Mouse (Mus musculus) ES-E14 (cell line): Measurements from ENCODE around the gene 1500009L16Rik.

Source experiments
- MAFK ChIP-seq: IDR thresholded peaks from 2 replicates; pipeline ENCODE4 v1.6.1; 2014; ENCODE audit warnings: mild to moderate bottlenecking, low read depth, low read length, inconsistent platforms; ENCODE audit not compliant: insufficient read depth
- ZC3H11A ChIP-seq: IDR thresholded peaks from 2 replicates; pipeline ENCODE4 v1.6.1; 2012; ENCODE audit warnings: low read depth, mild to moderate bottlenecking, inconsistent platforms, low read length, borderline replicate concordance
- ZNF384 ChIP-seq: IDR thresholded peaks from 2 replicates; pipeline ENCODE4 v1.6.1; 2012; ENCODE audit warnings: low read depth, low read length, inconsistent platforms

DNA sequence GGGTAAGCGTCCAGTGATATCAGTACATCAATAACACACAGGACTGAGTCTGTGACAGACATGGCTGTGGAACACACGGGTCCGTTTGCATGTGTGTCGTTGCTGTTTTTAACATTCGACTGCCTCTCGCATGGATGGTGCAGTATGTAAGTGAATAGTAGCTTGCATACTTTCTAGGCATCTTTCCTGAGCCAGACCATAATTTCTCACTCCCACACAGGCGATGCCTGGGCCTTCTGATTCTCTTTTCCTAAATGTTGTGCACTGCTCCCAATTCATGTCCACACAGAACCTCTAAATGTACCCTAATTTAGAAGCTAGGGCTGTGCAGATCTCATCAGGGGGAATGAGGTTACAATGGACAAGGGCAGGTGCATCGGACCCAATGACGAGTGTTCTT is 54.6 kb downstream of the 1500009L16Rik start:
- TF ChIP-seq ZNF384: no peak
- TF ChIP-seq ZC3H11A: no peak
- no peak for TF ChIP-seq MAFK
